Mouse (Mus musculus) liver, embryonic 14.5 days (tissue): Measurements from ENCODE around the gene Cep295nl. TPM values are rescaled to one million over a fixed set of nuclear protein-coding genes. Genes with fewer than 3 reads are reported as not detected.
"Not testable (repeated sequence)": the region's sequence is repeated elsewhere in the genome, so short reads cannot be mapped to it uniquely, and the experiment has no call there.

Experiments used
- ATAC-seq: fragments of 200-750 bp; cut with Nextera tagmentation; 2 replicates; pipeline ENCODE4 v1.8.0; 2017; ENCODE audit warnings: moderate number of reproducible peaks, mild to moderate bottlenecking, moderate library complexity; ENCODE audit not compliant: insufficient read depth
- DNase-seq, 3 experiments: peaks; one replicate each; pipeline ENCODE4 v3.0.0-alpha.2; 2012 to 2013; ENCODE audit warnings: low read depth in 3 of 3, low spot score in 3 of 3
- H3K27ac ChIP-seq: fragments of 300-500 bp; sonication (generic); 2 replicates; pipeline ENCODE4 v1.5.1; 2014; ENCODE audit warnings: moderate library complexity, mild to moderate bottlenecking, control low read depth, inconsistent platforms
- H3K27me3 ChIP-seq: fragments of 300-500 bp; sonication (generic); 2 replicates; pipeline ENCODE4 v1.6.1; 2014; ENCODE audit warnings: mild to moderate bottlenecking, low read length, moderate library complexity; ENCODE audit not compliant: control insufficient read depth, insufficient read depth
- H3K36me3 ChIP-seq: fragments of 300-500 bp; sonication (generic); replicated peaks from 2 replicates; pipeline ENCODE4 v1.6.1; 2014; ENCODE audit warnings: low read depth; ENCODE audit not compliant: control insufficient read depth, insufficient read depth
- H3K4me1 ChIP-seq, 2 experiments: fragments of 200-500 bp in 1 of 2; fragments of 300-500 bp in 1 of 2; sonication (generic) in 1 of 2; replicated peaks; 2 replicates each; pipeline ENCODE4 v1.6.1; 2012 to 2014; ENCODE audit warnings: antibody characterized with exemption in 1 of 2, inconsistent platforms in 1 of 2, low read length in 1 of 2; ENCODE audit not compliant: control insufficient read depth in 2 of 2, insufficient read depth in 2 of 2
- H3K4me2 ChIP-seq: fragments of 300-500 bp; sonication (generic); 2 replicates; pipeline ENCODE4 v1.6.1; 2014; ENCODE audit warnings: low read depth, mild to moderate bottlenecking, control low read depth, moderate library complexity
- H3K4me3 ChIP-seq, 2 experiments: fragments of 200-500 bp in 1 of 2; fragments of 300-500 bp in 1 of 2; sonication (generic) in 1 of 2; 2 replicates each; pipeline ENCODE4 v1.5.1; 2012 to 2014; ENCODE audit warnings: low read depth in 2 of 2, low read length in 2 of 2, mild to moderate bottlenecking in 2 of 2, control low read depth in 1 of 2, inconsistent platforms in 1 of 2, moderate library complexity in 1 of 2; ENCODE audit not compliant: insufficient read depth in 1 of 2
- H3K9ac ChIP-seq: fragments of 300-500 bp; sonication (generic); replicated peaks from 2 replicates; pipeline ENCODE4 v1.6.1; 2014; ENCODE audit warnings: mild to moderate bottlenecking, control low read depth, moderate library complexity
- H3K9me3 ChIP-seq: fragments of 300-500 bp; sonication (generic); 2 replicates; pipeline ENCODE4 v1.6.1; 2016; ENCODE audit warnings: low read length, mixed read lengths; ENCODE audit not compliant: control insufficient read depth
- CTCF ChIP-seq: IDR thresholded peaks from 2 replicates; pipeline ENCODE4 v1.5.1; 2016; ENCODE audit warnings: antibody characterized with exemption, low read depth, control low read depth
- EP300 ChIP-seq: IDR thresholded peaks from 2 replicates; pipeline ENCODE4 v1.6.1; 2016; ENCODE audit warnings: antibody characterized with exemption, low read depth
- WGBS: fragments of 180-500 bp; shearing (Covaris S2); extraction: QIAGEN DNeasy Blood & Tissue Kit; methylation state at CpG from one replicate; pipeline ENCODE4 v1.1.7; 2014; ENCODE audit not compliant: insufficient replicate concordance; 5-methylcytosine and 5-hydroxymethylcytosine counted together
- polyA plus RNA-seq, 2 experiments: library from polyadenylated mRNA; depleted of rRNA in 1 of 2; stranded (reverse) in 1 of 2; unstranded in 1 of 2; fragments of >200 nt; fragmentation: Nextera tagmentation in 1 of 2; extraction: Ambion mirVana in 1 of 2; gene quantifications; 2 replicates each; pipeline versions ENCODE4 v1.2.1 to v1.2.3; 2012 to 2014

The Cep295nl gene
- polyA plus RNA-seq, 2 experiments = 0.04 TPM; not detected in 1

- Histone ChIP-seq H3K36me3 (no peaks in the 10 kb centered on the region), H3K4me2 (no peak overlapping the region), H3K4me1 (peaks cover 0 to 5% of the 10 kb centered on the region in 2 experiments; a peak in 1 of 4 replicates), H3K27me3 (no peaks in the 10 kb centered on the region), H3K9me3 (no peaks in the 10 kb centered on the region), H3K27ac (no peak overlapping the region), H3K4me3 (no peak overlapping the region), H3K9ac (no peak overlapping the region)
- 68% methylated on average over 7 of the region's 7 CpGs for WGBS
- no peak for DNase-seq
- no peak for TF ChIP-seq CTCF
- TF ChIP-seq EP300 = no peak
- no peak for ATAC-seq
These were observed 20.8 kb downstream of the Cep295nl start for GRCm38 (mm10) chr11:118321500-118321899.

GRCm38 (mm10) chr11:118318678-118319077 lies 23.6 kb downstream of the Cep295nl start:
- H3K36me3 ChIP-seq = no peaks in the 10 kb centered on the region
- no peaks in the 10 kb centered on the region for H3K9me3 ChIP-seq
- H3K4me2 ChIP-seq = no peak overlapping the region
- 45% methylated on average over 5 of the region's 5 CpGs for WGBS
- TF ChIP-seq CTCF = peak; percentile 64
- no peak for TF ChIP-seq EP300
- H3K4me3 ChIP-seq = no peak overlapping the region
- H3K27me3 ChIP-seq = no peaks in the 10 kb centered on the region
- peak in 1 of 3 experiments; percentile 9 for DNase-seq
- H3K27ac ChIP-seq = no peak overlapping the region
- no peak for ATAC-seq
- no peak overlapping the region for H3K9ac ChIP-seq
- peaks cover 0 to under 1% of the 10 kb centered on the region in 2 experiments; a peak in 1 of 4 replicates for H3K4me1 ChIP-seq

- Histone ChIP-seq H3K27ac (no peak overlapping the region), H3K9ac (no peak overlapping the region), H3K4me1 (no peaks in the 10 kb centered on the region; a peak in 1 of 4 replicates), H3K4me3 (no peak overlapping the region), H3K36me3 (no peaks in the 10 kb centered on the region), H3K9me3 (no peaks in the 10 kb centered on the region), H3K4me2 (no peak overlapping the region), H3K27me3 (no peaks in the 10 kb centered on the region)
- DNase-seq = peak in 1 of 3 experiments; percentile 32
- 20% methylated on average over 7 of the region's 7 CpGs for WGBS
- TF ChIP-seq CTCF (peak; percentile 86), EP300 (no peak)
- ATAC-seq = no peak
These were observed 25.2 kb downstream of the Cep295nl start for GRCm38 (mm10) chr11:118317129-118317528.

- 25% methylated on average over 8 of the region's 8 CpGs for WGBS
- no peak overlapping the region for H3K4me3 ChIP-seq
- no peaks in the 10 kb centered on the region for H3K27me3 ChIP-seq
- no peak overlapping the region for H3K9ac ChIP-seq
- TF ChIP-seq CTCF (no peak), EP300 (no peak)
- no peaks in the 10 kb centered on the region for H3K36me3 ChIP-seq
- ATAC-seq (peak; percentile 72; the same call in 1 of the 2 replicates), DNase-seq (no peak)
- H3K4me1 ChIP-seq = peaks cover 0 to 4% of the 10 kb centered on the region in 2 experiments; a peak in 2 of 4 replicates
- no peaks in the 10 kb centered on the region for H3K9me3 ChIP-seq
- H3K4me2 ChIP-seq = no peak overlapping the region
- no peak overlapping the region for H3K27ac ChIP-seq
These were observed 26.0 kb downstream of the Cep295nl start for GRCm38 (mm10) chr11:118316231-118316806.

DNA sequence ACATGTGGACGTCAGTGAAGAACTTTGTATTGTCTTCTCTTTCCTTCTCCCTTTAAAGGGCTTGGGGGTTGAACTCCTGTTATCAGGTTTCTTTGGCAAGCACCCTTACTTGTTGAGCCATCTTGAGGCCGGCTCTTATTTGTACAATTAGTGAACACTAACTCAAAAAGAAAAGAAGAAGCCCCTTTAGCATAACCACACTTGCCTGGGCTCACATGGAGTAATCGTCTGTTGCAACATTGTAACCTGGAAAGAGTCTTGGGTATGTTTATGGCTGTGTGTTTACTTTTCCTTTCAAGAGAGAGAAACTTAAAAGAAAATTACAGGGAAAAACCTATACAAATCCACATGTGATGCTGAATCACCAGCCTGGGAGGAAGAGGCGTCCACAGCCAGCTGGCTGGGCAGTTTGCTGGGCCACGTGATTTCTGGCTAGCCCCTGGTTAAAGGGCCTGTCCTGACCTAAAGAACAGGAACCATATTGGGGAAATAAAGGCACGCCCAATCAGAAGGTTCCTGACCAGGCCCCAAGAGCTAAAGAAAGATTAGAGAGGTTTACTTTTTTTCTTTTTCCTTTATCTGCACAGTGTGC lies 30.1 kb downstream of the Cep295nl start:
- no peak overlapping the region for H3K4me3 ChIP-seq
- 49% methylated on average over 6 of the region's 6 CpGs for WGBS
- H3K36me3 ChIP-seq = no peaks in the 10 kb centered on the region
- no peaks in the 10 kb centered on the region for H3K9me3 ChIP-seq
- no peak for TF ChIP-seq EP300
- no peak for TF ChIP-seq CTCF
- H3K27me3 ChIP-seq = no peaks in the 10 kb centered on the region
- ATAC-seq (no peak), DNase-seq (no peak)
- no peak overlapping the region for H3K9ac ChIP-seq
- H3K4me1 ChIP-seq = peaks cover 0 to 4% of the 10 kb centered on the region in 2 experiments; a peak in 2 of 4 replicates
- H3K27ac ChIP-seq = no peak overlapping the region
- no peak overlapping the region for H3K4me2 ChIP-seq

GRCm38 (mm10) chr11:118307962-118308361 lies 34.3 kb downstream of the Cep295nl start:
- H3K9ac ChIP-seq, H3K27ac ChIP-seq, H3K4me2 ChIP-seq, H3K27me3 ChIP-seq, H3K9me3 ChIP-seq, H3K4me1 ChIP-seq, H3K36me3 ChIP-seq, ATAC-seq, H3K4me3 ChIP-seq, DNase-seq: not testable (repeated sequence)
- 54% methylated on average over 2 of the region's 2 CpGs for WGBS

DNA sequence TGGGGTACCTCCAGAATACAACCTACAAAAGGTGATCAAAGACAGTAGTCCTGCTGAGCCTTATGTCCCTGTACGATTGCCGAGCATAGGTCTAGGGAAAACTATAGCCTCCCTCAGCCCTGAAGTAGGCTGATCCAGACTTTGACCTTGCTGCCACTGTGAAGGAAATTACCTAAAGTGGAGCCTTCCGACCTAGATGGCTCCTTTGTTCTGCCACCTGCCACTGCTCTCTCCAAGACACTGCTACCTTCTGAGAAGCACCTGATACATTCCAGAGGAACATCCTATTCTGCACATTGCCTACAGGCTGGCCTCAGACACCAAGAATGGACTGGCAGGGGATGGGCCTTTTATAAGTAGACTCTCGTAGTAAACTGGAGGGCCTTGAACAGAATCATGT lies 38.3 kb downstream of the Cep295nl start:
- not testable (repeated sequence) for H3K27me3 ChIP-seq, H3K9me3 ChIP-seq, H3K27ac ChIP-seq, ATAC-seq, H3K4me1 ChIP-seq, DNase-seq, H3K4me2 ChIP-seq, H3K36me3 ChIP-seq, H3K9ac ChIP-seq, H3K4me3 ChIP-seq
- 59% methylated on average over 4 of the region's 4 CpGs for WGBS
